Mouse (Mus musculus) midbrain, embryonic 13.5 days (tissue): ENCODE measurements around the gene Spic. TPM values are rescaled to one million over a fixed set of nuclear protein-coding genes. Genes with fewer than 3 reads are reported as not detected.
A peak's percentile ranks its signal among the peaks of the same experiment; 100 is the strongest.

Source experiments
- ATAC-seq: fragments of 200-750 bp; cut with Nextera tagmentation; 2 replicates; pipeline ENCODE4 v1.8.0; 2017; ENCODE audit warnings: mild to moderate bottlenecking, moderate TSS enrichment, moderate library complexity
- H3K27ac ChIP-seq: fragments of 300-500 bp; sonication (generic); 2 replicates; pipeline ENCODE4 v1.5.1; 2015; ENCODE audit warnings: inconsistent platforms, mild to moderate bottlenecking, moderate library complexity
- H3K27me3 ChIP-seq: fragments of 300-500 bp; sonication (generic); 2 replicates; pipeline ENCODE4 v1.6.1; 2015; ENCODE audit warnings: mild to moderate bottlenecking, inconsistent platforms
- H3K36me3 ChIP-seq: fragments of 300-500 bp; sonication (generic); 2 replicates; pipeline ENCODE4 v1.6.1; 2015; ENCODE audit warnings: mild to moderate bottlenecking, inconsistent platforms
- H3K4me1 ChIP-seq: fragments of 300-500 bp; sonication (generic); replicated peaks from 2 replicates; pipeline ENCODE4 v1.6.1; 2015; ENCODE audit warnings: inconsistent platforms
- H3K4me2 ChIP-seq: fragments of 300-500 bp; sonication (generic); replicated peaks from 2 replicates; pipeline ENCODE4 v1.6.1; 2015; ENCODE audit warnings: moderate library complexity, mild to moderate bottlenecking, inconsistent platforms
- H3K4me3 ChIP-seq: fragments of 300-500 bp; sonication (generic); replicated peaks from 2 replicates; pipeline ENCODE4 v1.5.1; 2015; ENCODE audit warnings: mild to moderate bottlenecking, inconsistent platforms
- H3K9ac ChIP-seq: fragments of 300-500 bp; sonication (generic); replicated peaks from 2 replicates; pipeline ENCODE4 v1.6.1; 2015; ENCODE audit warnings: mild to moderate bottlenecking, inconsistent platforms
- H3K9me3 ChIP-seq: fragments of 300-500 bp; sonication (generic); 2 replicates; pipeline ENCODE4 v1.6.1; 2016; ENCODE audit warnings: mild to moderate bottlenecking, inconsistent platforms
- WGBS: fragments of 180-500 bp; shearing (Covaris S2); methylation state at CpG from one replicate; pipeline ENCODE4 v1.1.7; 2015; 5-methylcytosine and 5-hydroxymethylcytosine counted together
- polyA plus RNA-seq: library from polyadenylated mRNA; unstranded; fragments of >200 nt; fragmentation: Nextera tagmentation; extraction: Ambion mirVana; gene quantifications from 2 replicates; pipeline ENCODE4 v1.2.1, GENCODE M21; 2015

Gene Spic
- polyA plus RNA-seq, 1 experiment from 2014 or later = not detected

GRCm38 (mm10) chr10:88630663-88631329 lies 54.0 kb downstream of the Spic start:
- Histone ChIP-seq H3K9me3 (no peaks in the 10 kb centered on the region), H3K27ac (no peak overlapping the region), H3K4me2 (no peak overlapping the region), H3K9ac (no peak overlapping the region), H3K36me3 (no peaks in the 10 kb centered on the region), H3K4me1 (no peaks in the 10 kb centered on the region), H3K4me3 (no peak overlapping the region), H3K27me3 (no peaks in the 10 kb centered on the region)
- WGBS = 86% methylated on average over 2 of the region's 2 CpGs
- ATAC-seq = no peak

DNA sequence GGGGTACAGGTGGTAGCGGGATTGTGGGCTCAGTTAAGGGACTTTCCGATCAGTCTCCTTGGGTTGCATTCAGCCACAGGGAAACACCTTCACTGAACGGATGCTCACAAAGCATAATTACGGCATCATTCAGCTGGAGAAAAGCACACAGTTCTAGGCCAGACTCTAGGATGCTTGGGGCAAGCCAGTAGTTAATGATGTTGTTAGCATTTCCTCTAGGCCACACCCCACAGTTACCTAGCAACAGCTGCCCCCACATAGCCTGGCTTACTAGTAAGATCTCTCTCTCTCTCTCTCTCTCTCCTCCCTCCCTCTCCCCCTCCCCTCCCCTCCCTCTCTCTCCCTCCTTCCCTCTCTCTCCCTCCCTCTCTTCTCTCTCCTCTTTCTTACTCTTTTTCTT lies 57.8 kb downstream of the Spic start:
- ATAC-seq = peak; percentile 81; the same call in 1 of the 2 replicates
- no peak overlapping the region for H3K4me2 ChIP-seq
- no peaks in the 10 kb centered on the region for H3K27me3 ChIP-seq
- H3K4me3 ChIP-seq = no peak overlapping the region
- no peaks in the 10 kb centered on the region for H3K9me3 ChIP-seq
- H3K36me3 ChIP-seq = no peaks in the 10 kb centered on the region
- WGBS = 68% methylated on average over 4 of the region's 4 CpGs
- H3K9ac ChIP-seq = no peak overlapping the region
- H3K4me1 ChIP-seq = no peaks in the 10 kb centered on the region
- H3K27ac ChIP-seq = no peak overlapping the region

DNA sequence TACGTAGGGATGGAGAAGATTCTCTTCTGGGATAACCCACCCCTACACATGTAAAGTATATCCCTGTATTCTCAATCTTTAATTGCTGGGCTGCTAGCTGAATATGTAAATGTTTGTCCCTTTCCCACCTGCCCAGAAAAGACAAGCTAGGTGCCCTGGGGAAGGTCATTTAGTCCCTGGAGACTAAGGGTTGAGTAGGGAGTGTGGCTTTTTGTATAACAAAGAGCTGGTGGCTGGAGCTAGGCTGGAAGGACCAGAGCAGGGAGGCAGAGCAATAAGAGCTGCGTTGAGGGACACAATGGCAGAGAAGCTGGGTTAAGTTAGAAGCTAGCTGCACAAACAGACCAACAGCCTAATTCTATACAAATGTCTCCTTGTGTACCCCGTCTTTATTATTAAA lies 58.6 kb downstream of the Spic start:
- ATAC-seq = no peak

More for the DNA sequence above, 58.6 kb downstream of the Spic start:
- H3K9ac ChIP-seq = no peak overlapping the region
- no peaks in the 10 kb centered on the region for H3K9me3 ChIP-seq
- H3K36me3 ChIP-seq = no peaks in the 10 kb centered on the region
- no peak overlapping the region for H3K4me2 ChIP-seq
- H3K27me3 ChIP-seq = no peaks in the 10 kb centered on the region
- no peaks in the 10 kb centered on the region for H3K4me1 ChIP-seq
- H3K4me3 ChIP-seq = no peak overlapping the region
- H3K27ac ChIP-seq = no peak overlapping the region
- WGBS = 74% methylated on average over 3 of the region's 3 CpGs

Other genes with a start within 250 kb of the Spic start
- gene Sycp3, start 225.4 kb downstream of the Spic start, polyA plus RNA-seq = 0.31 TPM in 1 of 2 replicates, not detected in the other
- 6.6 and 6.9 TPM in 2 replicates for gene Chpt1, start 180.9 kb downstream of the Spic start, polyA plus RNA-seq
- 1.7 and 1.9 TPM in 2 replicates for gene Mybpc1, start 79.9 kb downstream of the Spic start, polyA plus RNA-seq
- 135 and 150 TPM in 2 replicates for gene Arl1, start 45.8 kb upstream of the Spic start, polyA plus RNA-seq
- 11.1 and 11.7 TPM in 2 replicates for gene Utp20, start 141.8 kb upstream of the Spic start, polyA plus RNA-seq
- 0.04 and 0.10 TPM in 2 replicates for gene Slc5a8, start 201.0 kb upstream of the Spic start, polyA plus RNA-seq